Mouse (Mus musculus) neutrophil, adult 5-6 weeks (primary cell): Measurements from ENCODE around the gene Cfap206. TPM values are rescaled to one million over a fixed set of nuclear protein-coding genes. Genes with fewer than 3 reads are reported as not detected.
"Not testable (repeated sequence)": the region's sequence is repeated elsewhere in the genome, so short reads cannot be mapped to it uniquely, and the experiment has no call there.

Source experiments
- ATAC-seq: fragments of 151-379, 151-347 bp; 2 replicates; pipeline ENCODE4 v1.8.0; 2017; ENCODE audit warnings: mild to moderate bottlenecking, moderate TSS enrichment; ENCODE audit not compliant: insufficient number of reproducible peaks, poor library complexity, low FRiP score, severe bottlenecking; ENCODE audit errors: extremely low read depth
- total RNA-seq: library from RNA; stranded (forward); fragments of 200-1000 nt; gene quantifications from 2 replicates; pipeline ENCODE4 v1.2.3, GENCODE M21; 2017

Gene Cfap206
- total RNA-seq = 0.23 TPM in 1 of 2 replicates, not detected in the other

DNA sequence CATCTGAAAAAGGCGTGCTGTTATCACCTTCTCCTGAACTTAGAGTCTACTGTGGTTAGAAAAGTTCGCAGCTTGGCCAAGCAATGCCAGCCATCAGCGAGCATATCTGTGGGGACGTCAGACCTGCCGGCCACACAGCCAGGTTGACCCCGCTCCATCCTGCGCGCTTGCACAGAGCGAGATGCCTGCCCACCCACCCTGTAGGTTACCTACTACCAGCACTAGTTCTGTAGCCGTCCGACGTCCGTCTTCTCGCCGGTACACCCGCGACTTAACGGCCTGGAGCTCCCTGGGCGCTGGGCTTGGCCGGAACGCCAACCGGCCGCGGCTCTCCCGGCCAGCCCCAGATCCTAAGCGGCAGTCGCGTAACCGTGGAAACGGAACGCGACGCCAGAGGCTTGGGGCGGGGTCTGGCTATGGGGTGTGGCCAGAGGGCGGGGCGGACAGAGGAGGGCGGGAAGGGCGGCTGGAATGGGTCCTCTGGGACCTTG lies at the start of gene Cfap206:
Gene Cfap206, minus strand, starts transcription at position 356 of the 491 bp plus-strand sequence.
- no peak for ATAC-seq

DNA sequence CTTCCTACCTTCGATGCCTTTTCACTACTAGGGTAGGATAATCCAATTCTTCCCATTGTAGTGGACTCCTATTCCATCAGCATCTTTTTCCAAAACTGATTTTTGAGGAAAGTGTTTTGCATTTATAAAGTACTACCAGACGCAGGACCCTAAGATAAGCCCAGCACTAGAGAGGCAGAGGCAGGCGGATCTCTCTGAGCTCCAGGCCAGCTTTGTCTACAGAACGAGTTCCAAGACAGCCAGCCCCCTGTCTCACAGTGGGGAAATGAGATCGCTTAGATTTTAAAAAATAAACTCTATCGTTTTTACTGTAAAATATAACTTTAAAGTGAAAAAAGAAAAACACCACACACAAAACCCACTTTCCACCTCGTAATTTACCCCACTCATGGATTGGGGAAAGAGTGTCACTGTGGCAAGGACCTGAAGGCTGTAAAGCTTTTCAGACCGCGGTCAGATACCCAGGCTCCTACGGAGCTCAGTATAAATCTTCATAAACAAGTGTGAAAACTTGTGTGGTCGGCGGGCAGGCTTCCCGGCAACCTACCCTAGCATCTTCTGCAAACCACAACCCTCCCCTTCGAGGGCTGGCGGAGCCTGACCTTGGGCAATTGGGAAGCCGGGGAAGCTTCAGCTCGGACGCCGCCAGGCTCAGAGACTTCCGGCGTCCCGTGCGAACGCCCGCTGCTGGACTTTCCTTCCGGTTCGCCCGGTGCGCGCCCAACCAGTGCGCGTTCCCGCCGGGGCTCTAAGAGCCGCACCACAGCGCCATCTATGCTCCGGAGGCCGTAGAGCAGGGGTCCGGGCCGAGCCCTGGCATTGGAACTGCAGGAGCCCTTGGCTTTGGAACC lies 47.9 kb upstream of the Cfap206 start, which contains the start of gene Smim8:
Gene Smim8, minus strand, starts transcription at position 747 of the 851 bp plus-strand sequence.
- ATAC-seq = peak; percentile 98

DNA sequence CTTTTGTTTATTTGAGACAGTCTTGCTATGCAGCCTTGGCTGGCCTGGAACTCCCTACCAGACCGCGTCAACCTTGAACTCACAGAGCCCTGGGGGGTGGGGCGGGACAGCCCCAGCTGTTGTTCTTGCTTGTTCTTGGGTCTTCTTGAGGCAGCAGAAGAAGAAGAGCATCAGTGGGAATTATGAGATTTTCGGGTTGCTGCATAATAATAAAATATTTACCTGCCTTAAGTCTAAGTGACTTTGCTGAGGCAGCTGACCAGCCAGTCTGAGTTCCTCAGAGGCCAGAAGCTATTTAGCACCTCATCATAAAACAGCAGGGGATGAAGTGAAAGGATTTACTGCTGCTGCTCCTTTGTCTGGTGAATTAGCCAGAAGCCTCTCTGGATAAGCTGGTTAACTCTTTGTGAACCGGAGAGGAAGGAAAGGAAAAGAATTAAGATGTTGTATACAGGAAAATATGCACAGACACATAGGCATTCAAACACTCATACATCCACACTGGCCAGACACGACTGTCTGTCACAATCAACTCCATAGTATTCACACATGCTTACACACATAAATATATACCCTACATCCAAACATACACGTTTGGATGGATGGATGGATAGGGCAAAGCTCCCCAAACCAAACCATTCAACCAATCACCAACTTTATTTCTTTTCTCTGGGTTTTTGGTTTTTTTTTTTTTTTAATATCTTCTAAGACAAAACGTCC lies 41.8 kb upstream of the Cfap206 start:
- no peak for ATAC-seq

DNA sequence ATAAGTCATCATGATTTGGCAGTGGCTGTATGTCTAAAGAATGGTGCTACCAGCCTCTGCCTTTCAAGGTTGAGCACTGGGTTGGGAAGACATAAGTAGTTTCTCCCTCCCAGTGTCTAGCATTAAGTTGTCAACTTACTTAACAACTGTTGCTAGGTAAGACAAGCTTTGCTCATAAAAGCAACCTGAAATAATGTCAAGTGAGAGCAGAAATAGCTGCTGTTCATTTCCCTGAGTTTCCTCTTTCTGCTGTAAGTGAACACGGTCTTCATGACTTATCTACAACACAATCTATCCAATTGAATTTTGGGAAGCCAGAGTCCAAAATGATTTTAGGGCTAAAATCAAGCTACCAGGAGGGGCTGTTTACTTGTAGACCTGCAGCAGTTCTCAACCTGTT lies 26.2 kb upstream of the Cfap206 start, which contains the start of gene Gm136:
Gene Gm136, minus strand, starts transcription at position 101 of the 400 bp plus-strand sequence.
- no peak for ATAC-seq

DNA sequence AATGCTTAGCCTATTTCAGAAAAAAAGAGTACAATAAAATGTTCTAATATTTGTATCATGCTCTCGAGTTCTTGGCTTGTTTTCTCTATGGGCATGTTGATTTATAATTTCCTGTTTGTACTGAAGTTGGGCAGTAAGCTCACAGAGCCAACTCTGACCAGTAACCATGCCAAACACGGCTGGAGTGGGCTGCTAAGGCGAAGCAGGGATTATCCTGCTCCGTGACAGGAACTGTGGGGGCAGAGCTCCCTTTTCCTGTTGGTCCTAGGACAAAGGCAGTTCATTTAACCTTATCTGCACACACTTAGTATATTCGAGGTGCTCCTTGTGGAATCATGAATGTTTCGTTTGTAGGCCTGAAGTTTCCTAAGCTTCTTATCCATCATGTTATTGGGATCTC lies 19.2 kb upstream of the Cfap206 start:
- no peak for ATAC-seq

DNA sequence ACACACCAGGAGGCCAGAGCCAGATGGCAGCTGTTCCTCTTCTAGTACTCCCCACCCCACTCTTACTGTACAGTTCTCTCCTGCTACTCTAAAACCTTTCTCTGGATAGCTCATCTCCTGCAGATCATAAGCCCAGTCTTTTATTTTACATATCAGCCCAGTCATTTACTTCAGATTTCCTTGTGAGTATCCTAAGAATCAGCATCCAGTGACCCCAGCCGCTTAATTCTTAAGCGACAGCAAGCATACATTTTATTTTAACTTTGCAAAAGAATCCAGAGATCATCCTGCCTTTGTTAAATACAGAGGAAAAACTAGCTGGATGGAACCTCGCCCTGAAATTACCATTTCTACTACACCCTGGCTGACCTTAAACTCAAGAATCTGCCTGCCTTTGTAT lies 4.5 kb upstream of the Cfap206 start:
- ATAC-seq = no peak

DNA sequence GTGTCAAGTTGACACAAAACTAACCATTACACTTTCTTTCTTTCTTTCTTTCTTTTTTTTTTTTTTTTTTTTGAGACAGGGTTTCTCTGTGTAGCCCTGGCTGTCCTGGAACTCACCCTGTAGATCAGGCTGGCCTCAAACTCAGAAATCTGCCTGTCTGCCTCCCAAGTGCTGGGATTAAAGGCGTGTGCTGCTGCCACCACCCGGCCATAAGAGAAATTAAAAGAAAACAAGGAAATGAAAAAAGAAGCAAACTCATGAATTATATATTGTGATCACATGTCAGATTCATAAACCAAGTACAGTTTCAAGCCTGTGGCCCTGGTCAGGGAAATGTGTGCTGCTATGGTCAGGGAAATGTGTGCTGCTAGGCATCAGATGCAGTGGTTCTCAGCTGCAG lies 3.4 kb upstream of the Cfap206 start:
- ATAC-seq = not testable (repeated sequence)

DNA sequence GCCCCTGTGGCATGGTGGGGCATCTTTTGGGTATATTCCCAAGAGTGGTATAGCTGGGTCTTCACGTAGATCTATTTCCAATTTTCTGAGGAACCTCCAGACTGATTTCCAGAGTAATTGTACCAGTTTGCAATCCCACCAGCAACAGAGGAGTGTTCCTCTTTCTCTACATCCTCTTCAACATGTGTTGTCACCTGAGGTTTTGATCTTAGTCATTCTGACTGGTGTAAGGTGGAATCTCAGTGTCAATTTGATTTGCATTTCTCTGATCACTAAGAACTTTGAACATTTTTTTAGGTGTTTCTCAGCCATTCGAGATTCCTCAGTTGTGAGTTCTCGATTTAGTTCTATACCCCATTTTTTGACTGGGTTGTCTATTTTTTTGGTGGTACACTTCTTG lies 4.3 kb downstream of the Cfap206 start:
- not testable (repeated sequence) for ATAC-seq

DNA sequence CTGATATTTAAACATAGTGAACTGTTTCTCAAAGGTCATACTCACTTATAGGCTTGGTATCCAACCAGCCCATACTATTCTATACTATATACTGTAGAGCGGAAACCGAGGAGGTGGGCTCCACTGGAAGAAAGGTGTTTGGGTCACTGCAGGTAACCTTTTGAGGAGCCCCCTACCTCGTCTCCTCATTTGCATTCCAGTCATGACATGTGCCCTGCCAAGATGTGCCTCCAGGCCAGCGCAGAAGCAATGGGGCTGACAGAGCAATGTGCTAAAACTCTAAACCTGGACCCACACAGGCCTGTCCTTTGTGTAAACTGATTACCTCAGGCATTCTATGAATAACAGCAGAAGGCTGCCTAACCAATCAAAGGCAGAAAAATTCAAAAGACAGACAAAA lies 5.7 kb downstream of the Cfap206 start:
- ATAC-seq = no peak

DNA sequence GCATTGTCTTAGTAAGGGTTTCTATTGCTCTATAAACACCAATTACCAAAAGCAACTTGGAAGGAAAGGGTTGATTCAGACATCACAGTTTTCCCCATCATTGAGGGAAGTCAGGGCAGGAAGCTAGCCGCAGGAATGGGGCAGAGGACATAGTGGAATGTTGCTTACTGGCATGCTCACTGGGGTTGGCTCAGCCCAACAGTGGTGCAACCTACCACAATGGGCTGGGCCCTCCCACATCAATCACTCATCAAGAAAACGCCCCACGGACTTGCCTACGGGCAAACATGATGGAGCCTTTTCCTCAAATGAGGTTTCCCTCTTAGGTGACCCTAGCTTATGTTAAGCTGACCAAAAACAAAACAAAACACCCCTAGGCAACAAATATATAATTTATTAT lies 6.8 kb downstream of the Cfap206 start:
- ATAC-seq = no peak

DNA sequence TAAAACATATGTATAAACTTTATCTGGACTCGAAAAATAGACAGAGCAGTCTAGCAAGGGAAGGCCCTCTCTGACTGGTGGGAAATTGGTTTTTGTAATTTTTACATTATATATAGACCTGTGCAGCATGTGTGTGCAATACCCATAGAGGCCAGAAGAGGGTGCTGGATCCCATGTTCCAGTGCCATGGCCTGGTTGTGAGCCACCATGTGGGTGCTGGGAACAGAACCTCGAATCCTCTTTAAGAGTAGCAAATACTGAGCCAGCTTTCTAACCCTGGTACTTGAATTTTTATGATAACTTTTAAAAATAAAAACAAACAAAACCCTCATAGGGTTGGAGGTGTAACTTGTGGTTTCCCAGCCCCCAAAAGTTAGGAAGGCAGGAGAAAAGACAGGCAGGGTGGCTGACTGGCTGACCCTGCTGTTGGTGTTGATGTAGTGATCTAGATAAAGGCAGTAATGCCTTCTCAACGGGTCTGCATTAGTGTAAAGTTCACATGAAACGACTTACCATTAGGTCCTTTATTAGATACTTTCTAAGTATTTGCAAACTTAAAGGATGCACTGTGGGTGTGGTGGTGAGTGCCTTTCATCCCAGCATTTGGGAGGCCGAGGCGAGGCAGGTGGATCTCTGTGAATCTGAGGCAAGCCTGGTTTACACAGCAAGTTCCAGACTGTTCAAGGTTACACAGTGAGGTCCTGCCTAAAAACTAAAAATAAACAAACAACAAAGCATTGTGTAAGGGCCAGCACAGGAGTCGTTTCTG lies 9.7 kb downstream of the Cfap206 start:
- ATAC-seq = no peak

DNA sequence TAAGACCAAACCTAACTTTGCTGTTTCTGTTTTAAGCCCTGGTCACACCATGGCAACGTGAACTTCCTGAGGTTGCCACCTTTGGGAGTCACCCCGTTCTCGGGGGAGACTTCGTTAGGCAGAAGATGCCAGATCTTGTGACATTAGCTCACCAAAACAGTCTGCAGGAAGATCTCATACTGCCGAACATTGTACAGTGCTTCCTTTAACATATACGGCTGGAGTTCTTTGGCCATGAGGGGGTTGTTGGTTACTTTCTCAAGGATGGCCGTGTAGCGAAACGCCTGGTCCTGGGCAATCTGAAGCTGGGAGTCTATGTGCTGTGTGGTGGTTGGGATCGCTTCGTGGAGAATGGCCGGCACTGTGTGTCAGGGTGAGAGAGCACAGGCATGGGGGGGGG lies 10.6 kb downstream of the Cfap206 start:
- no peak for ATAC-seq

DNA sequence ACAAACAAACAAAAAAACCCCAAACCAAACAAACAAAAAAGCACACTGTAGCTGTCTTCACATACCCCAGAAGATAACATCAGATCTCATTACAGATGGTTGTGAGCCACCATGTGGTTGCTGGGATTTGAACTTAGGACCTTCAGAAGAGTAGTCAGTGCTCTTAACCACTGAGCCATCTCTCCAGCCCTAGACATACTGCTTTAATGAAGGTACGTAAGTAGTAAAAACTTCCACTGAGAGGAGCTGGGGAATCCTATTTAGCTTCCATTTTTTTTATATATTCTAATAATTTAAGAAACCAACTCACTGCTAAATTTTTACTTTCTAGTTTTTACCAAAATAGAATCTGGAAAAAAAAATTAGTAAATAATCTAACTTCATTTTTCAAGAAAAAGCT lies 14.9 kb downstream of the Cfap206 start:
- no peak for ATAC-seq

DNA sequence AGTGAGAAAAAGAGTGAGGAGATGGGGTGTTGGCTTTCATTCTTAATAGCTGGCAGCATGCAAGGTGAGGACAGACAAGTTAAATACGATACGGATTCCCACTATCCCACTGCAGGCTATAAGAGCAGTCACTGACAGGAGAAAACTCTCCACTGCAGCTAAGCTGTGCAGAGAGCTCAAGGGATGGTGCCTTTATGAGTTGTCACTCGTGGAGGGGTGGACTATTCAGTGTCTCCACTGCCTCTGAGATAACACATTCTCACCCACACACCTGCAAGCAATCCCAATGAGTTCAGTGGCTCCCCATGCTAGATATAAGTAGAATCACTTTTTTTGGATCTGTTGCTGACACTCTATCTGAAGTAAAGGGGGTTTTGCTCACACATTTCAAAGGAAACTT lies 21.9 kb downstream of the Cfap206 start:
- ATAC-seq = no peak

DNA sequence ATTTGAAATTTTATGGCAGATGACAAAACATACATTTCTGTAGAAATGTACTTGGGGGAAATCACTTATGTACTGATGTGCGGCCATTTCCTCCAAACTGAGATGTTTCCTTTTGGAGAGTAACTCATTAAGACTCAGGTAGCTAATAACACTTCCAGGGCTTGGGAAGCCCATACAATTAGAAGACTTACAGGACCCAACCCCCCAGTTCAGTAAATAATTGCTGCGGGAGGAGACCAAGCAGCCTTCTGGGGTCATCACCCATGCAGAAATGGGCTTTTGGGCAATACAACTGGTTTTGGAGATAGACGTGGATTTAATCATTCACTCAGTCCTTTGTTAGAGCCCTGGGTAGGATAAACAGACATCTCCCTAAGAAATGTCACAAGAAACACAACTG lies 22.8 kb downstream of the Cfap206 start:
- ATAC-seq = no peak

DNA sequence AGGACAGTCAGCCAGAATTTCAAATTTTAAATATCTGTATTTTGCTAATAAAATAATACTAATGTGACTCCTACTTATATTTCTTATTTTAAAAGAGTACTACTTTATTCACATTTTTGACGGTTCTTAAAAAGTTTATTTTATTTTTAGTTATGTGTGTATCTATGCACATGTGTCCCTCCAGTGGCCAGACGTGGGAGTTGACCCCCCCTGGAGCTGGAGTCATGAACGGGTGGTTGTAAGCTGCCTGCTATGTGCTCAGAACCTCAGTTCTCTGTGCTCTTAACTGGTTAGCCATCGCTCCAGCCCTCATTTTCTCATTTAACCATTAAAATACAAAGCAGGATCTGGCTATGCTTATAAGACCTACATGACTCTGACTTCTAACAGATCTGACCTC lies 27.0 kb downstream of the Cfap206 start:
- no peak for ATAC-seq

DNA sequence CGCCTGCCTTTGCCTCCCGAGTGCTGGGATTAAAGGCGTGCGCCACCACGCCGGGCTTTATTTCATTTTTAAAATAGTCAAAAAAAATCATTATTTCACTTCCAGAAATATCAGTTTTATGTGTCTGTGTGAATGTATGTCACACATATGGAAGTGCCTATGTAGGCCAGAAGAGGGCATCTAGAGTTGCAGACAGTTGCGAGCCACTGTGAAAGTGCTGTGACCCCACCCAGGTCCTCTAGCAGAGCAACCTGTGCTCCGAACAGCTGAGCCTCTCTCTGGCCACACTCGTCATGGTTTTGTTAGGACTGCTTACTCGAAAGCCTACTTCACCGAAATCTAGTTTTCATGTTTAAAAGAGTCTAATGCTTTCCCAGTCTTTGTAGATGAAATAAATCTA lies 27.8 kb downstream of the Cfap206 start:
- ATAC-seq = no peak

DNA sequence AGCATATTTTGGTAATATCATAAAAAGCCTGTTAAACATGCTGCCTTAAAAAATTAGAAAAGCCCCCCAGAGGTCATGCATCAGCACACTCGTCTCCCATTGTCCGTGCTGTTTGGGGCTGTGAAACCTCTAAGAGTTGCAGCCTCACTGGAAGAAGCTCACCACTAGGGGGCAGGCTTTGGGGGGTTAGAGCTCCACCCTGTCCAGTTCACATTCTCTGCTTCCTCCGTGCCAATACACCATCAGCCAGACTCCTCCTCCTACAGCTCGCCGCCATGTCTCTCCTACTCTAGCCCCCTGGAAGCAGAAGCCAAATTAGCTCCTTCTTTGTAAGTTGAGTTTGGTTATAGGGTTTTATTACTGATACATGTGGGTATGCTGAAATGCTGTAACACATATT lies 28.5 kb downstream of the Cfap206 start:
- 0 out of 2 replicates have a peak, but pooled peaks have one; percentile 39 for ATAC-seq

DNA sequence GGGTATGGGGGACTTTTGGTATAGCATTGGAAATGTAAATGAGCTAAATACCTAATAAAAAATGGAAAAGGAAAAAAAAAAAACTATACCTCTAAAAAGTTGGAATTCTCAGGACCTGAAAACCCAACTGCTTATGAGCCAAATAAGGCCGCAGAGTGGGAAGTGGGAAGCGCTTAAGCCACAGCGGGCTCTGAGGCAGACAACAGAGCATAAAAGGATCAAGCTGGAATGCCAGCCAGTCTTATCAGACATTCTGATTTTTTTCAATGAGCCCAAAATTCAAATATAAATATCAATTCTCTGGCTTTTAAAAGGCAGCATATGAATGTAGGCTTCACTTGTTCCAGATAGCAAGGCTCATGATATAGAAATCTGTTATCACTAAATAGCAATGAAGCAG lies 42.0 kb downstream of the Cfap206 start:
- no peak for ATAC-seq
